Mouse (Mus musculus): ENCODE data around the gene Agrp.

Agrp gene

GRCm38 (mm10) chr8:105517346-105517745 lies 119.8 kb downstream of the Agrp start:
- no peak for DNase-seq
